Mouse (Mus musculus) heart, embryonic 12.5 days (tissue): ENCODE measurements around the gene Prox1. TPM values are rescaled to one million over a fixed set of nuclear protein-coding genes. Genes with fewer than 3 reads are reported as not detected.

Source experiments
- ATAC-seq: fragments of 200-750 bp; cut with Nextera tagmentation; 2 replicates; pipeline ENCODE4 v1.8.0; 2017; ENCODE audit warnings: moderate TSS enrichment, moderate library complexity; ENCODE audit not compliant: insufficient number of reproducible peaks, low FRiP score
- H3K27ac ChIP-seq: fragments of 300-500 bp; sonication (generic); 2 replicates; pipeline ENCODE4 v1.5.1; 2016; ENCODE audit warnings: mild to moderate bottlenecking, moderate library complexity; ENCODE audit not compliant: poor library complexity, severe bottlenecking
- H3K27me3 ChIP-seq: fragments of 300-500 bp; sonication (generic); replicated peaks from 2 replicates; pipeline ENCODE4 v1.6.1; 2016; ENCODE audit warnings: mild to moderate bottlenecking, moderate library complexity
- H3K36me3 ChIP-seq: fragments of 300-500 bp; sonication (generic); 2 replicates; pipeline ENCODE4 v1.6.1; 2016; ENCODE audit warnings: mild to moderate bottlenecking, moderate library complexity
- H3K4me1 ChIP-seq: fragments of 300-500 bp; sonication (generic); replicated peaks from 2 replicates; pipeline ENCODE4 v1.6.1; 2016; ENCODE audit warnings: mild to moderate bottlenecking
- H3K4me2 ChIP-seq: fragments of 300-500 bp; sonication (generic); 2 replicates; pipeline ENCODE4 v1.6.1; 2016; ENCODE audit warnings: mild to moderate bottlenecking, moderate library complexity
- H3K4me3 ChIP-seq: fragments of 300-500 bp; sonication (generic); 2 replicates; pipeline ENCODE4 v1.5.1; 2016; ENCODE audit warnings: mild to moderate bottlenecking
- H3K9ac ChIP-seq: fragments of 300-500 bp; sonication (generic); 2 replicates; pipeline ENCODE4 v1.6.1; 2016; ENCODE audit warnings: mild to moderate bottlenecking, moderate library complexity
- H3K9me3 ChIP-seq: fragments of 300-500 bp; sonication (generic); replicated peaks from 2 replicates; pipeline ENCODE4 v1.6.1; 2016; ENCODE audit warnings: mild to moderate bottlenecking, moderate library complexity
- WGBS: fragments of 180-500 bp; shearing (Covaris S2); methylation state at CpG from one replicate; pipeline ENCODE4 v1.1.7; 2016; 5-methylcytosine and 5-hydroxymethylcytosine counted together
- polyA plus RNA-seq: library from polyadenylated mRNA; unstranded; fragments of >200 nt; fragmentation: Nextera tagmentation; extraction: Ambion mirVana; gene quantifications from 2 replicates; pipeline ENCODE4 v1.2.1, GENCODE M21; 2016

The Prox1 gene
- polyA plus RNA-seq, 1 experiment from 2014 or later: 26.5 TPM

DNA sequence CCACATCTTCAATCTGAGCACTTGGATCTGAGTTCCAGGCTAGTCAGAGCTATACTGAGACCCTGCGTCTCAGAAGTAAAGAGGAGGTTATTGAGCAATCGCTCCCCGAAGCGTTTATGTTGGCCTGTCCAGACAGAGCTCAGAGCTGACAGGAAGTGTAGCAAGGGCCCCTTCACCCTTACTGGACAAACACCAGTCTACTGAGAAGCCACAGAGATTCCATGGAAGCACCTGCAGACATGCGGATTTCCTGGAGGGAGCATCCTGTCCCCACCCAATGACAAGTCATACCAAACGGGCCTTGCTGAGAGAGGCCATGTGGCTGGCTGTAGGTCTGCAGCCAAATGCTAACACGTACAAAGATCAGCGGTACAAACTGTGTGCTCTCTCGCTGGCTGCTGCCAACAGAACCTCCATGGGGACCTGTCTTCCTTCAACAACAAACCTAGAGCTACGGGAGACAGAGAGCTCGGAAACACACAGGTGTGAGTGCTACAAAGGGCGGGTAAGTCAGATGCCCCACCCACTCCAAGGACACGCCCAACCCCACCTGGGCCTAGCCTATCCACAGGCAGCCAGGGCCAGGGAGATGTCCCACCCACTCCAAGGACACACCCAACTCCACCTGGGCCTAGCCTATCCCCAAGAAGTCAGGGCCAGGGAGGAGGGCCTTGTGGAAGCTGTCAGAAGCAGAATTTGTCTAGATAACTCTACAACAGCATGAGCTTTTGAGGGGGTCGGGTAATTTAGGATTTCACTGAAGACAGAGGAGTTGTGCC is 45.4 kb downstream of the Prox1 start:
- peak overlapping the region; percentile 31 for H3K27ac ChIP-seq
- no peak overlapping the region for H3K4me3 ChIP-seq
- peak; percentile 46; the same call in 1 of the 2 replicates for ATAC-seq
- no peak overlapping the region for H3K9ac ChIP-seq
- H3K36me3 ChIP-seq: peaks cover 37% of the 10 kb centered on the region
- H3K4me1 ChIP-seq: peaks cover 50% of the 10 kb centered on the region
- no peaks in the 10 kb centered on the region for H3K27me3 ChIP-seq
- no peaks in the 10 kb centered on the region for H3K9me3 ChIP-seq
- H3K4me2 ChIP-seq: no peak overlapping the region
- 79% methylated on average over 14 of the region's 14 CpGs for WGBS

DNA sequence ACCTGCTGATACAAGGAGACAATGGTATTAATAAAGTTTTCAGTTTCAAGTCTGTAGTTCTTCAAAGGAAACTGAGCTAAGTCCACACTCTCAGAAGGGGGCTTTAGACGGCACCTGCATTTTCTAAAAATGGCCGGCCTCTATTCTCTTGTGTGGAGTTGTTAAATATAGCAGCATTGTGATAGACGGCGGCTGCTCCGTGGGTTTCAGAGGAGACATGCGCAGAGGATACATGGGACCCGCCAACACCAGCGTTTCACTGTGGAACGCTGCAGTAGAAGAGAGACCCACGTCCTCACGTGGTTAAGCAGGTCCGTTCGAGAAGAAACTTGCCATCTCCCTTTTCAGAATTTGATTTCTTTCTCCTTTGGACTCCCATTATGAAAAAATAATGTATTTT is 47.1 kb downstream of the Prox1 start:
- Histone ChIP-seq H3K4me1 (peaks cover 34% of the 10 kb centered on the region), H3K27ac (peak overlapping the region; percentile 73), H3K9me3 (no peaks in the 10 kb centered on the region), H3K27me3 (no peaks in the 10 kb centered on the region), H3K4me3 (no peak overlapping the region), H3K36me3 (peaks cover 44% of the 10 kb centered on the region), H3K9ac (no peak overlapping the region), H3K4me2 (no peak overlapping the region)
- no peak for ATAC-seq
- WGBS: 58% methylated on average over 13 of the region's 13 CpGs

DNA sequence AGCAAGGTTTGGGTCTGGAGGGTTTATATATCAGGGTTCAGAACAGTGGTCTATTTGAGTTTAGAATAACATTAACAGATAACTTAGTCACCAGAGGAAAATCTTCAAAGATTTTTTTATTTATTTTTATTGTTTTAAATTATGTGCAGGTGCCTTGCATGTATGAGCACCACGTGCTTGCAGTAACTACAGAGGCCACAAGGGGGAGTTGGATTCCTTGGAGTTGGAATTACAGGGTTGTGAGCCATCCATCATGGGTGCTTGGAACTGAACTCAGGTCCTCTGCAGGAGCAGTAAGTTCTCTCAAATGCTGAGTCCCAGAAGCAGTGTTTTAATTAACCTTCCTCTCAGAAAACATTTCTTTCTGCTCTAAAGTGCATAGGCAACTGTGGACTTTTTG is 54.5 kb downstream of the Prox1 start:
- WGBS: 84% methylated on average over 1 of the region's 1 CpGs

DNA sequence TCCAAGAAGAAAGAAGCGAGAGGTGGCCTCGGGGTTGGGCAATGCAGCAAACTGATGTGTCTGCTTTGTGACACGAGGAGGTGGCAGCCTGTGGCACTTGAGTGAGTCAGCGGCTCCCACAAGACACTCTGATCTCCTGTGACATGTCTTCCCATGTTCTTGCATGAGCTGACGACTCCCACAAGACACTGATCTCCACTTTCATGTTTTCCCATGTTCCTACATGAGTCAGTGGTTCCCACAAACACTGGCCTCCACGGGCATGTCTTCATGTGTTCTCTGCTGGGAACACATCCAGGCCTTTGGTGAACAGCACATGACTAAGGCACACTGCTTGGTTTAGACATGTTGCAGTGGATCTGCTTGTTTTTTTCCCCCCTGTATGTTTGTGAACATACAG is 58.8 kb downstream of the Prox1 start:
- Histone ChIP-seq H3K27ac (no peak overlapping the region), H3K27me3 (no peaks in the 10 kb centered on the region), H3K9ac (no peak overlapping the region), H3K36me3 (0 out of 2 replicates have a peak, but pooled peaks cover 6% of the 10 kb centered on the region), H3K4me1 (peaks cover 5% of the 10 kb centered on the region; the same call in 1 of the 2 replicates), H3K4me3 (no peak overlapping the region), H3K9me3 (peaks cover 14% of the 10 kb centered on the region; the same call in 1 of the 2 replicates), H3K4me2 (no peak overlapping the region)
- WGBS: 64% methylated on average over 6 of the region's 6 CpGs
- no peak for ATAC-seq

More for the DNA sequence above, 54.5 kb downstream of the Prox1 start:
- no peaks in the 10 kb centered on the region for H3K27me3 ChIP-seq
- peaks cover 6% of the 10 kb centered on the region; the same call in 1 of the 2 replicates for H3K9me3 ChIP-seq
- H3K4me1 ChIP-seq: no peaks in the 10 kb centered on the region
- no peak overlapping the region for H3K9ac ChIP-seq
- peaks cover 22% of the 10 kb centered on the region; the same call in 1 of the 2 replicates for H3K36me3 ChIP-seq
- H3K4me2 ChIP-seq: no peak overlapping the region
- no peak overlapping the region for H3K27ac ChIP-seq
- no peak overlapping the region for H3K4me3 ChIP-seq
- no peak for ATAC-seq

DNA sequence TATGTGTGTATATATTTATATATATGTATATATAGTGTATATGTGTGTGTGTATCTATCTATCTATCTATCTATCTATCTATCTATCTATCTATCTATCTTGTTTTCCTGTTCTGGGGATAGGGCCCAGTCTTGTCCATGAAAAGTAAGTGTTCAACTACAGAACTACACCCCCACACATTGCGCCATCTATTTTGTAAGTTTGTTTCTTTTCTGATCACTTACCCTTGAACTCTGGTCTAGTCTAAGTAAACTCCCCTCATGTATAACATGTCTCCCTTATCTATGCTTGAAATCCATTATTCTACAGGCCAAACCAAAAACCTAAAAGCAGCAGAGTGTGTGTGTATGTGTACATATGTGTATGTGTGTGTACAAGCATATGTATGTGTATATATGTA is 62.9 kb downstream of the Prox1 start:
- Histone ChIP-seq H3K36me3 (no peaks in the 10 kb centered on the region), H3K27ac (no peak overlapping the region), H3K4me2 (no peak overlapping the region), H3K9ac (no peak overlapping the region), H3K4me1 (peaks cover 17% of the 10 kb centered on the region), H3K9me3 (peaks cover 8% of the 10 kb centered on the region; the same call in 1 of the 2 replicates), H3K4me3 (no peak overlapping the region), H3K27me3 (no peaks in the 10 kb centered on the region)
- no peak for ATAC-seq
- 100% methylated on average over 1 of the region's 1 CpGs for WGBS

DNA sequence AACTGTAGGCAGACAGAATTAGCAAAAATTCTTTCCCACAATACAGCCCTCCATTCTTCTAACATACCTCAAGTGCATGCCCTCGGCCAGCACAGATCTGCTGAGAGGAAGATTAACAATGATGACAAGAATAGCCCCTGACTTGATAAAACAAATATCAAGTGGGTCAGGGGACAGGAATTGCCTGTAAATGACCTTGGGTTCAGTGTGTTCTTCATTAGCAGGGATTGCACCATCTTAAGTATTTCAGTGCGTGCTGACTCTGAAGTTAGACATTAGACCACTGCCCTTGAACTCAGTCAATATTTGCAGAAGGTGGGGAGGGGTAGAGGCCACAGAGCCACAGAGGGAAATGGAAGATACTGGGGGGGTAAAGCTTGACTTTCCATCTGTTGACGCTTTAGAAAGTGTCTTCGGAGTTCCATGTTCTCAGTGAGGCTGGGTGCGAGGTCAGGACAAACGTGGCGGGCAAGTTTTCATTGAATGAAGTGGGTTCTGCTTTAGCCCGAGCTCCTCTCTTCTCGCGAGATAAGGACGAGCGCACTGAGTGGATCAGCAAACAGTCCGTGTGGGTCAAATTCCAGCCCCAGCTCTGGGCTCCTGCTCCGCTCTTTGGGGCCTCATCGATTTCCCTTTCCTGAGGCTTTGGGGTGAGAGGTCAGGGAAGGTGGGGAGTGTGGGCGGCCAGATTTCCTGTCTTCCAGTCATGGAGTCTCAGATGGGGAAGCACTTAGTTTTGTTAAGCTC is 63.7 kb downstream of the Prox1 start:
- no peak overlapping the region for H3K4me2 ChIP-seq
- H3K4me1 ChIP-seq: peaks cover 17% of the 10 kb centered on the region
- WGBS: 41% methylated on average over 16 of the region's 16 CpGs
- H3K27me3 ChIP-seq: no peaks in the 10 kb centered on the region
- peaks cover 8% of the 10 kb centered on the region; the same call in 1 of the 2 replicates for H3K9me3 ChIP-seq
- no peak overlapping the region for H3K4me3 ChIP-seq
- H3K36me3 ChIP-seq: no peaks in the 10 kb centered on the region
- peak; percentile 66 for ATAC-seq
- no peak overlapping the region for H3K9ac ChIP-seq
- H3K27ac ChIP-seq: peak overlapping the region; percentile 81

DNA sequence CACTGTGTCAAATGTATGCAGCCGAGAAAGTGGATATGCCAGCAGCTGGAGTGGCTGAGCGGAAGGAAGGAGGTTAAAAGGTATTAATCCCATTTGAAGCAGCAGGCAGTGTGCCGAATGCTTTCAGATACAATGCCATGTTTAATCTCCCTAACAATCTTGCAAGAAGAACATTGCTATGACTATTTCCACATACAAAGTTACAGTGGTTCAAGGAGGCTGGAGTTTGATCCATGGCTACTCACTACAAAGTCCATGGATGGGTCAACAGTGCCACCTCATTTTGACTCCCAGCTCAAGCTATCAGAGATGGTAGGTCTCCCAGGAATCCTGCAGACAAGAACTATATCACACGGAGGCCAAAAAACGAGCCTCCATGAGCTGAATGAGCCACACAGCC is 64.5 kb downstream of the Prox1 start:
- 65% methylated on average over 5 of the region's 5 CpGs for WGBS
- Histone ChIP-seq H3K9ac (no peak overlapping the region), H3K27me3 (no peaks in the 10 kb centered on the region), H3K4me2 (no peak overlapping the region), H3K27ac (peak overlapping the region; percentile 81), H3K4me1 (peaks cover 17% of the 10 kb centered on the region), H3K4me3 (no peak overlapping the region), H3K36me3 (no peaks in the 10 kb centered on the region), H3K9me3 (peaks cover 8% of the 10 kb centered on the region; the same call in 1 of the 2 replicates)
- no peak for ATAC-seq

DNA sequence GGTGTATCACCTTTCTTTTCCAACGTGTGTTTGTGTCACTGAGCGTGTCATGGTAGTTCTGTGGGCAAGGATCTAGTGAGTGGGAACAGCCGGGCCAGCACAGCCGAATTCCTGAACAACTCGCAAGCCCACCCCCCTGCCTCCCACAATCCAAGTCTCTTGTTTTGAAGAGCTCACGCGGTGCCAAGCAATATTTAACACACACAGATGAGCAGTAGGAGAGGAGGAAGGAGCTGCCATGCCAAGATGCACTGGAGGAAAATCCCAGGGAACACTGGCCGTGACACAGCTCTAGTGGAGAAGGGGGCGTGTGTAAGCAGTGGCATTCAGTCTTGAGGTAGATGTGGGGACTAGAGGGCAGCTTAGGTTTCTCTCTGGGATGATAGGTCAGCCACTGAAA is 77.2 kb downstream of the Prox1 start:
- H3K27ac ChIP-seq: no peak overlapping the region
- peaks cover 16% of the 10 kb centered on the region for H3K4me1 ChIP-seq
- H3K9ac ChIP-seq: no peak overlapping the region
- H3K4me3 ChIP-seq: no peak overlapping the region
- no peak for ATAC-seq
- no peaks in the 10 kb centered on the region for H3K27me3 ChIP-seq
- no peak overlapping the region for H3K4me2 ChIP-seq
- no peaks in the 10 kb centered on the region for H3K9me3 ChIP-seq
- WGBS: 84% methylated on average over 9 of the region's 9 CpGs
- H3K36me3 ChIP-seq: no peaks in the 10 kb centered on the region

DNA sequence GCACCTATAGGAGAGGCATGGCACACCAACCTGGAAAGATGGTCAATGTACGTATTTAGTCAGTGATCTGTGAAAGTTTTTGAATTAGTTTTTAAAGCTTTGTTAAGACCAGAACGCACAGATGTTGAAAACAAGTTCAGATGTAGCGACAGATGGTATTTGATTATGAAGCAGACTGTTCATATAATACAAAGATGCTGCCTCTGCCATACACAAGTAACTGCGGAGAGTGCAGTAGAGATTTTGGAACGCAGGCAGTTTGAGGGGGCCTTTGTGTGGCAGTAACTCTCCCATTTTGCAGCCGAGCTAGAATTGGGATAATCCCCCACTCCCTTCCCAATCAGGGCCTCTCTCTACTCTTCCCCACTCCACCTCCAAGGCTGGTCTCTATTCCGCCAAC is 78.4 kb downstream of the Prox1 start:
- Histone ChIP-seq H3K4me2 (no peak overlapping the region), H3K4me1 (peaks cover 23% of the 10 kb centered on the region), H3K9ac (no peak overlapping the region), H3K9me3 (no peaks in the 10 kb centered on the region), H3K27ac (no peak overlapping the region), H3K27me3 (no peaks in the 10 kb centered on the region), H3K4me3 (no peak overlapping the region), H3K36me3 (no peaks in the 10 kb centered on the region)
- ATAC-seq: no peak
- 91% methylated on average over 7 of the region's 7 CpGs for WGBS

DNA sequence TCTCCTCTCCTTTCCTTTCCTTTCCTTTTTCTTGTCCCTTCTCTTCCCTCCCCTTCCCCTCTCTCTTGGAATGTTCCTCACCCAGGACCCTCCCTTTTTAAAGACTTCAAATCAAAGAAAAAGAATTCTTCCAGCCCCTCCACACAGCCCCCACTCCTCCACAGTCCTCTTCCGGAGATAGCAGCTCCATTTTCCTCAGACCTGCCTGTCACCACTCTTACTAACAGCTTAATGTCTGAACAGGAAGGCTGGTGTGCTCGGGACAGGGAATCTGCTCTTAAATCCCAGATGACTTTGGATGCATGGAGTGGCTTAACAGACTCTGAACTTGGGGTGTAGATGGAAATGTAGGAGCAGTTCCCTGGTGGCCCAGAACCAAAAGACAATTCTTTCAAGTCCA is 81.6 kb downstream of the Prox1 start:
- no peak overlapping the region for H3K4me3 ChIP-seq
- ATAC-seq: peak; percentile 51; the same call in 1 of the 2 replicates
- no peak overlapping the region for H3K4me2 ChIP-seq
- H3K4me1 ChIP-seq: peaks cover 49% of the 10 kb centered on the region
- H3K36me3 ChIP-seq: no peaks in the 10 kb centered on the region
- peak overlapping the region; percentile 52; the same call in 1 of the 2 replicates for H3K27ac ChIP-seq
- H3K27me3 ChIP-seq: no peaks in the 10 kb centered on the region
- no peak overlapping the region for H3K9ac ChIP-seq
- 3% methylated on average over 2 of the region's 2 CpGs for WGBS
- no peaks in the 10 kb centered on the region for H3K9me3 ChIP-seq

DNA sequence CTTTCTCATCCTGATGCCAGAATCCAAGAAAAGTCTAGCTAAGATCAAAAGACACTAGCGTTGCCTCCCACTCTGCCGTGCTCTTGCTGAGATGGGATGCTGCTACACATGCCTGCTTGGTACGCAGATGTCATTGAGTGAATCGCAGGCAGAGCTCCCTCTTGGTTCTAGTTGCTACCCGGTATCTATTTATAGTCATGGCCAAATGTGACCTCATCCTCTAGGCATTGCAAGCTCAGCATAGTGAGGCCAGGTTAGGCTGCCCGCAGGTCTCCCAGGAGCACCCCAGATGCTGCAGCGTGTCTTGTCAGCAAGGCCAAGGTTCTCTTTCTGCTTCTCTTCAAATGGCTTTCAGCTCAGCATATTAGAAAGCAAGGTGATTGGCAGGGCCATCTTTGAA is 84.8 kb downstream of the Prox1 start:
- peak; percentile 68 for ATAC-seq
- H3K4me3 ChIP-seq: no peak overlapping the region
- H3K9me3 ChIP-seq: no peaks in the 10 kb centered on the region
- WGBS: 28% methylated on average over 7 of the region's 7 CpGs
- H3K27ac ChIP-seq: peak overlapping the region; percentile 55
- H3K4me2 ChIP-seq: no peak overlapping the region
- H3K36me3 ChIP-seq: no peaks in the 10 kb centered on the region
- peaks cover 52% of the 10 kb centered on the region for H3K4me1 ChIP-seq
- H3K9ac ChIP-seq: no peak overlapping the region
- no peaks in the 10 kb centered on the region for H3K27me3 ChIP-seq
